Mouse (Mus musculus): ENCODE results near the gene Ash1l.

Gene Ash1l

GRCm38 (mm10) chr3:88950576-88951326 is at the start of gene Ash1l, which contains the start of gene Dap3:
TSS of gene Ash1l (plus strand) at chr3:88950622.
TSS of gene Dap3 (minus strand) at chr3:88951181.
- peak; percentile 81 for DNase-seq

GRCm38 (mm10) chr3:88904803-88905202 is 45.6 kb upstream of the Ash1l start:
- no peak for DNase-seq

- no peak for DNase-seq
Observed at GRCm38 (mm10) chr3:88905209-88905608, 45.2 kb upstream of the Ash1l start.

GRCm38 (mm10) chr3:88905741-88906140 is 44.7 kb upstream of the Ash1l start:
- no peak for DNase-seq

- DNase-seq = no peak
Observed at GRCm38 (mm10) chr3:88906393-88907159, 43.8 kb upstream of the Ash1l start.

GRCm38 (mm10) chr3:88912585-88912984 is 37.8 kb upstream of the Ash1l start:
- DNase-seq = no peak

- peak; percentile 94 for DNase-seq
Observed at GRCm38 (mm10) chr3:88913511-88914383, 36.7 kb upstream of the Ash1l start, which contains the start of gene Msto1. TSS of gene Msto1 (minus strand) at chr3:88913999.

GRCm38 (mm10) chr3:88914384-88914810 is 36.0 kb upstream of the Ash1l start:
- no peak for DNase-seq

GRCm38 (mm10) chr3:88918981-88919380 is 31.4 kb upstream of the Ash1l start:
- DNase-seq = no peak

GRCm38 (mm10) chr3:88921411-88921810 is 29.0 kb upstream of the Ash1l start:
- no peak for DNase-seq

- no peak for DNase-seq
Observed at GRCm38 (mm10) chr3:88923989-88924591, 26.3 kb upstream of the Ash1l start.

GRCm38 (mm10) chr3:88925651-88926050 is 24.8 kb upstream of the Ash1l start:
- no peak for DNase-seq

GRCm38 (mm10) chr3:88929501-88929900 is 20.9 kb upstream of the Ash1l start:
- no peak for DNase-seq

- DNase-seq = no peak
Observed at GRCm38 (mm10) chr3:88939071-88939470, 11.4 kb upstream of the Ash1l start.

GRCm38 (mm10) chr3:88939749-88940148 is 10.7 kb upstream of the Ash1l start:
- DNase-seq = no peak

- DNase-seq = no peak
Observed at GRCm38 (mm10) chr3:88942316-88942880, 8.0 kb upstream of the Ash1l start.

- DNase-seq = no peak
Observed at GRCm38 (mm10) chr3:88944109-88944508, 6.3 kb upstream of the Ash1l start.

- peak; percentile 86 for DNase-seq
Observed at GRCm38 (mm10) chr3:88949786-88950575, 441 bp upstream of the Ash1l start.

GRCm38 (mm10) chr3:88951327-88951800 is 942 bp downstream of the Ash1l start:
- DNase-seq = no peak

GRCm38 (mm10) chr3:88953246-88953645 is 2.8 kb downstream of the Ash1l start:
- no peak for DNase-seq

- DNase-seq = no peak
Observed at GRCm38 (mm10) chr3:88953736-88954135, 3.3 kb downstream of the Ash1l start.

Measured in right cerebral cortex, postnatal 25 days (tissue).